Mouse (Mus musculus) CD4-positive naive resting alpha-beta T cell, adult 57 days (primary cell): ENCODE results near the gene Olfr661. TPM values are rescaled to one million over a fixed set of nuclear protein-coding genes. Genes with fewer than 3 reads are reported as not detected.

Experiments used
- total RNA-seq: library from RNA; stranded (reverse); gene quantifications from one replicate; pipeline ENCODE4 v1.2.4, GENCODE M21; 2023

Olfr661 gene
- not detected for total RNA-seq

GRCm38 (mm10) chr7:104686201-104686600 lies at the start of gene Olfr661:
TSS of gene Olfr661 (plus strand) at chr7:104686501.

GRCm38 (mm10) chr7:104646841-104647482 lies 39.3 kb upstream of the Olfr661 start, which contains the start of gene Olfr658:
TSS of gene Olfr658 (minus strand) at chr7:104647305.

DNA sequence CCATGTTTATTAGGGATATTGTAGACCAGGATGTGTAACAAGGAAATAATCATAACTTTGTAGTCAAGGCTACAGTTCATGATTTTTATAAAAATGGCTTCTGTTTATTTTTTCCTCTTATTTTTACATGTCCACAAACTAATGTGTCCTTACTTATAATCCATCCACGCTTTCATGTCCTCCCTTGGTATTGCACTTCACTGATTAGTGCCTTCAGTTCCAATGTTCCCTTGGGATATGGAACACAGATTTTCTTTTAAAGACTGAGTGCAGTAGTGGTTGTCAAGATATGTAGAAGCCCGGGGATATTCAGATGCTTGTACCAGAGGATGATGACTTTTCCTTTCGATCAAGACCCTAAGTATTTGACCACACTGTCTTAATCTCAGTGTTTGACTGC lies 19.8 kb upstream of the Olfr661 start, which contains the start of gene Olfr659:
TSS of gene Olfr659 (plus strand) at position 301 of the 400 bp plus-strand sequence.

Other genes with a start within 250 kb of the Olfr661 start
- 58.6 TPM for gene Trim30a, start 221.3 kb upstream of the Olfr661 start, total RNA-seq
- gene Trim30d, start 178.7 kb upstream of the Olfr661 start, total RNA-seq, result 6.3 TPM
- gene Olfr651, start 136.4 kb upstream of the Olfr661 start, total RNA-seq, result not detected
- not detected for gene Olfr652, start 125.6 kb upstream of the Olfr661 start, total RNA-seq
- not detected for gene Olfr653, start 109.2 kb upstream of the Olfr661 start, total RNA-seq
- gene Olfr654, start 99.5 kb upstream of the Olfr661 start, total RNA-seq, result not detected
- not detected for gene Olfr655, start 84.7 kb upstream of the Olfr661 start, total RNA-seq
- not detected for gene Olfr656, start 72.5 kb upstream of the Olfr661 start, total RNA-seq
- gene Olfr657, start 61.7 kb upstream of the Olfr661 start, total RNA-seq, result not detected
- gene Olfr658, start 39.2 kb upstream of the Olfr661 start, total RNA-seq, result not detected
- not detected for gene Olfr659, start 19.7 kb upstream of the Olfr661 start, total RNA-seq
- not detected for gene Usp17le, start 91.0 kb downstream of the Olfr661 start, total RNA-seq
- not detected for gene Usp17lb, start 156.1 kb downstream of the Olfr661 start, total RNA-seq
- gene Usp17la, start 170.5 kb downstream of the Olfr661 start, total RNA-seq, result not detected
- gene Olfr665, start 191.5 kb downstream of the Olfr661 start, total RNA-seq, result not detected
- not detected for gene Olfr666, start 209.5 kb downstream of the Olfr661 start, total RNA-seq
- gene Olfr667, start 235.0 kb downstream of the Olfr661 start, total RNA-seq, result not detected
- not detected for gene Olfr668, start 241.6 kb downstream of the Olfr661 start, total RNA-seq
- gene Olfr669, start 247.7 kb downstream of the Olfr661 start, total RNA-seq, result not detected